In genomic region chr9:58158541-58159311, GRCm38 (mm10) we compare ENCODE assay signal across 8 mouse cellular contexts. TPM values are rescaled to one million over a fixed set of nuclear protein-coding genes. Genes with fewer than 3 reads are reported as not detected.
A peak's percentile ranks its signal among the peaks of the same experiment; 100 is the strongest.
DNase-seq lines count a peak whose midpoint lies in the region; ATAC-seq lines count a peak whose summit lies in the region.

No protein-coding gene starts in this region.

- H3K27ac ChIP-seq in intestine, embryonic 16.5 days (ENCODE audit: low read length): peak overlapping the region; percentile 98

- H3K4me2 ChIP-seq in intestine, embryonic 16.5 days (ENCODE audit: low read depth, low read length): peak overlapping the region; percentile 67

- no peaks in the 10 kb centered on the region for H3K36me3 ChIP-seq in intestine, embryonic 16.5 days (ENCODE audit: control insufficient read depth, insufficient read depth, low read length)

- no peaks in the 10 kb centered on the region for H3K9me3 ChIP-seq in intestine, embryonic 16.5 days (ENCODE audit: control insufficient read depth, low read length)

- H3K27me3 ChIP-seq in intestine, embryonic 16.5 days (replicated peaks; ENCODE audit: control insufficient read depth, insufficient read depth, low read length): no peaks in the 10 kb centered on the region

- DNase-seq in urinary bladder, adult 2 months (ENCODE audit: low spot score): peak; percentile 21
- no peak for DNase-seq in urinary bladder, postnatal 10 days (ENCODE audit: low spot score)
- peak; percentile 40 to 77 for DNase-seq in gastrocnemius, postnatal 4 days (ENCODE audit: low spot score in 2 of 2)
- DNase-seq in mesoderm, embryonic 11.5 days (ENCODE audit: low read depth, low spot score): peak; percentile 77
- no peak for DNase-seq in frontal cortex, adult 2 months (ENCODE audit: extremely low spot score in 1 of 2, low spot score in 1 of 2)
- no peak for DNase-seq in left cerebral cortex, postnatal 36 days (ENCODE audit: low spot score in 2 of 2)

- 24% methylated on average over 7 of the region's 7 CpGs for WGBS in intestine, embryonic 16.5 days

- peak overlapping the region; percentile 44 for H3K4me3 ChIP-seq in intestine, embryonic 16.5 days (ENCODE audit: low read length)

- H3K9ac ChIP-seq in intestine, embryonic 16.5 days (ENCODE audit: low read depth, low read length): peak overlapping the region; percentile 64

- intact Hi-C loops in left cerebral cortex, postnatal 36 days (cut with DNase I): no loop called here

- ATAC-seq in intestine, embryonic 16.5 days: peak; percentile 87
- no peak for ATAC-seq in inflammation-experienced regulatory T-cells, adult 6 months

- peaks cover 46% of the 10 kb centered on the region for H3K4me1 ChIP-seq in intestine, embryonic 16.5 days (ENCODE audit: control insufficient read depth, insufficient read depth, low read length)

RNA-seq across cellular contexts. Expression of gene Ccdc33, which starts 40.1 kb away (rescaled TPM):
- polyA plus RNA-seq in urinary bladder, adult 2 months (2012; rRNA removed): 0.06 and 0.09 TPM in 2 replicates
- total RNA-seq in gastrocnemius, postnatal 4 days (2021): not detected
- 0.39 and 0.82 TPM in 2 replicates for polyA plus RNA-seq in intestine, embryonic 16.5 days (2015; fragmentation: Nextera tagmentation; extraction: Ambion mirVana)
- polyA plus RNA-seq in inflammation-experienced regulatory T-cells, adult 6 months (2017; shearing (Covaris generic)): not detected
- 1.4 and 1.8 TPM in 2 replicates for polyA plus RNA-seq in frontal cortex, adult 2 months (2012; rRNA removed)
- 1 to 10 TPM in 1 of 2 experiments, under 1 TPM in 1; 0.49 to 1.1 TPM for total RNA-seq in left cerebral cortex, postnatal 36 days (2021)

RNA-seq across cellular contexts. Expression of gene Islr, which starts 45.4 kb away (rescaled TPM):
- polyA plus RNA-seq in urinary bladder, adult 2 months (2012; rRNA removed): 137 and 139 TPM in 2 replicates
- total RNA-seq in gastrocnemius, postnatal 4 days (2021): 100 to 1,000 TPM; 179 to 208 TPM
- polyA plus RNA-seq in intestine, embryonic 16.5 days (2015; fragmentation: Nextera tagmentation; extraction: Ambion mirVana): 70.7 and 77.5 TPM in 2 replicates
- polyA plus RNA-seq in inflammation-experienced regulatory T-cells, adult 6 months (2017; shearing (Covaris generic)): 1 to 10 TPM in 1 of 3 experiments, under 1 TPM in 1, not detected in 1; 0.84 to 1.5 TPM
- 96.8 and 108 TPM in 2 replicates for polyA plus RNA-seq in frontal cortex, adult 2 months (2012; rRNA removed)
- 10 to 100 TPM; 13.8 to 16.8 TPM for total RNA-seq in left cerebral cortex, postnatal 36 days (2021)

RNA-seq across cellular contexts. Expression of gene Islr2, which starts 45.4 kb away (rescaled TPM):
- polyA plus RNA-seq in urinary bladder, adult 2 months (2012; rRNA removed): 0.15 and 0.19 TPM in 2 replicates
- 1 to 10 TPM; 6.4 to 7.7 TPM for total RNA-seq in gastrocnemius, postnatal 4 days (2021)
- polyA plus RNA-seq in intestine, embryonic 16.5 days (2015; fragmentation: Nextera tagmentation; extraction: Ambion mirVana): 0.83 and 1.0 TPM in 2 replicates
- not detected for polyA plus RNA-seq in inflammation-experienced regulatory T-cells, adult 6 months (2017; shearing (Covaris generic))
- 38.6 and 42.5 TPM in 2 replicates for polyA plus RNA-seq in frontal cortex, adult 2 months (2012; rRNA removed)
- total RNA-seq in left cerebral cortex, postnatal 36 days (2021): 10 to 100 TPM; 75.1 to 80.7 TPM

Comparison
In these comparisons a context has a peak if more than half of its experiments do, and no peak if none do; other contexts are left out.
1. DNase-seq: peak in urinary bladder, adult 2 months (single experiment), gastrocnemius, postnatal 4 days (2 of 2) and mesoderm, embryonic 11.5 days (single experiment); none in urinary bladder, postnatal 10 days (single experiment), frontal cortex, adult 2 months (0 of 2) and left cerebral cortex, postnatal 36 days (0 of 2).
2. RNA of gene Islr, which starts 45.4 kb away (polyA plus RNA-seq): 137 to 139 TPM in urinary bladder, adult 2 months, 96.8 to 108 TPM in frontal cortex, adult 2 months and 70.7 to 77.5 TPM in intestine, embryonic 16.5 days; 0.84 to 1.5 TPM in inflammation-experienced regulatory T-cells, adult 6 months; every median in the first group is over 10 times any median in the second.
3. RNA of gene Islr2, which starts 45.4 kb away (polyA plus RNA-seq): 38.6 to 42.5 TPM in frontal cortex, adult 2 months; 0.83 to 1.0 TPM in intestine, embryonic 16.5 days, 0.15 to 0.19 TPM in urinary bladder, adult 2 months and not detected in inflammation-experienced regulatory T-cells, adult 6 months; every median in the first group is over 10 times any median in the second.